Mouse (Mus musculus) MEL (cell line): ENCODE results near the gene Rnd1. TPM values are rescaled to one million over a fixed set of nuclear protein-coding genes. Genes with fewer than 3 reads are reported as not detected.

ENCODE experiments used
- DNase-seq: peaks from one replicate; pipeline ENCODE4 v3.0.0; 2011; ENCODE audit warnings: low read depth, low spot score
- H3K27ac ChIP-seq: 2 replicates; pipeline ENCODE4 v1.5.1; 2012; ENCODE audit warnings: low read depth, mild to moderate bottlenecking, control low read depth, low read length, moderate library complexity; ENCODE audit not compliant: control insufficient read depth
- H3K27me3 ChIP-seq, 2 experiments: fragments of 150-350 bp in 1 of 2; sonication (generic) in 1 of 2; 2 replicates each; pipeline ENCODE4 v1.6.1; 2012; ENCODE audit warnings: low read length in 2 of 2, mild to moderate bottlenecking in 2 of 2, improper control_type of control experiment in 1 of 2, moderate library complexity in 1 of 2; ENCODE audit not compliant: insufficient read depth in 2 of 2, control insufficient read depth in 1 of 2
- H3K36me3 ChIP-seq, 2 experiments: 2 replicates each; pipeline ENCODE4 v1.6.1; 2012 to 2014; ENCODE audit warnings: low read length in 2 of 2, improper control_type of control experiment in 1 of 2, inconsistent platforms in 1 of 2, mild to moderate bottlenecking in 1 of 2; ENCODE audit not compliant: insufficient read depth in 2 of 2, control insufficient read depth in 1 of 2
- H3K4me1 ChIP-seq, 2 experiments: fragments of 150-350 bp in 1 of 2; sonication (generic) in 1 of 2; 2 replicates each; pipeline ENCODE4 v1.6.1; 2012; ENCODE audit warnings: low read length in 2 of 2, improper control_type of control experiment in 1 of 2, mild to moderate bottlenecking in 1 of 2; ENCODE audit not compliant: insufficient read depth in 2 of 2, control insufficient read depth in 1 of 2
- H3K4me3 ChIP-seq, 2 experiments: fragments of 150-350 bp in 1 of 2; sonication (generic) in 1 of 2; 2 replicates each; pipeline ENCODE4 v1.5.1; 2012; ENCODE audit warnings: low read depth in 2 of 2, low read length in 2 of 2, mild to moderate bottlenecking in 2 of 2, moderate library complexity in 2 of 2, control low read depth in 1 of 2, improper control_type of control experiment in 1 of 2; ENCODE audit not compliant: control insufficient read depth in 1 of 2, insufficient read depth in 1 of 2
- H3K79me2 ChIP-seq: 2 replicates; pipeline ENCODE4 v1.6.1; 2012; ENCODE audit warnings: mild to moderate bottlenecking, low read length, moderate library complexity; ENCODE audit not compliant: control insufficient read depth, poor library complexity, insufficient read depth
- H3K9ac ChIP-seq: 2 replicates; pipeline ENCODE4 v1.6.1; 2012; ENCODE audit warnings: low read depth, mild to moderate bottlenecking, control low read depth, low read length, moderate library complexity; ENCODE audit not compliant: control insufficient read depth, poor library complexity, severe bottlenecking
- H3K9me3 ChIP-seq: fragments of 150-350 bp; sonication (generic); replicated peaks from 2 replicates; pipeline ENCODE4 v1.6.1; 2012; ENCODE audit warnings: mild to moderate bottlenecking, low read length, improper control_type of control experiment, moderate library complexity; ENCODE audit not compliant: insufficient read depth
- CHD2 ChIP-seq: IDR thresholded peaks from 2 replicates; pipeline ENCODE4 v1.6.1; 2011; ENCODE audit warnings: low read length, improper control_type of control experiment
- E2F4 ChIP-seq: IDR thresholded peaks from 2 replicates; pipeline ENCODE4 v1.6.1; 2011; ENCODE audit warnings: low read depth, low read length, improper control_type of control experiment, borderline replicate concordance
- ELF1 ChIP-seq: IDR thresholded peaks from 2 replicates; pipeline ENCODE4 v1.6.1; 2014; ENCODE audit warnings: low read depth, mild to moderate bottlenecking, inconsistent platforms, low read length, improper control_type of control experiment, moderate library complexity
- GABPA ChIP-seq: IDR thresholded peaks from 2 replicates; pipeline ENCODE4 v1.6.1; 2012; ENCODE audit warnings: low read depth, mild to moderate bottlenecking, inconsistent platforms, low read length, improper control_type of control experiment, moderate library complexity
- HCFC1 ChIP-seq: IDR thresholded peaks from 2 replicates; pipeline ENCODE4 v1.6.1; 2012; ENCODE audit warnings: low read depth, mild to moderate bottlenecking, inconsistent platforms, low read length, improper control_type of control experiment, moderate library complexity
- MAFK ChIP-seq: IDR thresholded peaks from 2 replicates; pipeline ENCODE4 v1.6.1; 2011; ENCODE audit warnings: low read depth, mild to moderate bottlenecking, low read length, improper control_type of control experiment, borderline replicate concordance
- MAX ChIP-seq: IDR thresholded peaks from 2 replicates; pipeline ENCODE4 v1.6.1; 2011; ENCODE audit warnings: low read length, improper control_type of control experiment
- MAZ ChIP-seq: IDR thresholded peaks from 2 replicates; pipeline ENCODE4 v1.6.1; 2012; ENCODE audit warnings: low read depth, mild to moderate bottlenecking, inconsistent platforms, low read length, improper control_type of control experiment
- MYC ChIP-seq: IDR thresholded peaks from 2 replicates; pipeline ENCODE4 v1.6.1; 2011; ENCODE audit warnings: low read depth, mild to moderate bottlenecking, low read length, improper control_type of control experiment, moderate library complexity
- POLR2A ChIP-seq, 2 experiments: IDR thresholded peaks; 2 replicates each; pipeline ENCODE4 v1.6.1; 2011 to 2012; ENCODE audit warnings: low read length in 2 of 2, mild to moderate bottlenecking in 2 of 2, control low read depth in 1 of 2, improper control_type of control experiment in 1 of 2, low read depth in 1 of 2, moderate library complexity in 1 of 2; ENCODE audit not compliant: control insufficient read depth in 1 of 2, insufficient read depth in 1 of 2, poor library complexity in 1 of 2
- POLR2AphosphoS2 ChIP-seq: IDR thresholded peaks from 2 replicates; pipeline ENCODE4 v1.6.1; 2011; ENCODE audit warnings: low read length, improper control_type of control experiment
- RAD21 ChIP-seq: IDR thresholded peaks from 2 replicates; pipeline ENCODE4 v1.6.1; 2011; ENCODE audit warnings: mild to moderate bottlenecking, low read depth, low read length, improper control_type of control experiment
- RCOR1 ChIP-seq: IDR thresholded peaks from 2 replicates; pipeline ENCODE4 v1.6.1; 2012; ENCODE audit warnings: low read depth, mild to moderate bottlenecking, inconsistent platforms, low read length, improper control_type of control experiment
- SMC3 ChIP-seq: IDR thresholded peaks from 2 replicates; pipeline ENCODE4 v1.6.1; 2011; ENCODE audit warnings: low read depth, low read length, improper control_type of control experiment
- TAL1 ChIP-seq: IDR thresholded peaks from 2 replicates; pipeline ENCODE4 v1.6.1; 2012; ENCODE audit warnings: mild to moderate bottlenecking, inconsistent platforms, low read length, moderate library complexity, mixed read lengths
- TBP ChIP-seq: IDR thresholded peaks from 2 replicates; pipeline ENCODE4 v1.8.0; 2011; ENCODE audit warnings: low read depth, low read length, improper control_type of control experiment
- TCF12 ChIP-seq: IDR thresholded peaks from 2 replicates; pipeline ENCODE4 v1.6.1; 2014; ENCODE audit warnings: low read depth, mild to moderate bottlenecking, inconsistent platforms, low read length, improper control_type of control experiment, moderate library complexity
- UBTF ChIP-seq: IDR thresholded peaks from 2 replicates; pipeline ENCODE4 v1.6.1; 2012; ENCODE audit warnings: low read depth, mild to moderate bottlenecking, inconsistent platforms, low read length, improper control_type of control experiment, moderate library complexity, borderline replicate concordance; ENCODE audit not compliant: insufficient read depth
- USF1 ChIP-seq: IDR thresholded peaks from 2 replicates; pipeline ENCODE4 v1.6.1; 2014; ENCODE audit warnings: low read depth, mild to moderate bottlenecking, inconsistent platforms, low read length, improper control_type of control experiment, moderate library complexity
- ZKSCAN1 ChIP-seq: IDR thresholded peaks from 2 replicates; pipeline ENCODE4 v1.6.1; 2012; ENCODE audit warnings: low read depth, mild to moderate bottlenecking, inconsistent platforms, low read length, improper control_type of control experiment, moderate library complexity
- ZMIZ1 ChIP-seq: IDR thresholded peaks from 2 replicates; pipeline ENCODE4 v1.6.1; 2012; ENCODE audit warnings: low read depth, mild to moderate bottlenecking, inconsistent platforms, low read length, improper control_type of control experiment, moderate library complexity
- ZNF384 ChIP-seq: IDR thresholded peaks from 2 replicates; pipeline ENCODE4 v1.6.1; 2012; ENCODE audit warnings: low read depth, mild to moderate bottlenecking, inconsistent platforms, low read length, improper control_type of control experiment
- polyA plus RNA-seq, 2 experiments: library from polyadenylated mRNA; stranded (reverse) in 1 of 2; unstranded in 1 of 2; fragments of >175 nt in 1 of 2; fragments of >200 nt in 1 of 2; gene quantifications; 2 replicates each; pipeline versions ENCODE4 v1.2.1 to v1.2.4; 2012; ENCODE audit warnings: low replicate concordance in 2 of 2, low read depth in 1 of 2; ENCODE audit not compliant: insufficient read length in 2 of 2, insufficient read depth in 1 of 2, missing spikeins in 1 of 2
- total RNA-seq: library from RNA; depleted of rRNA; stranded (reverse); fragments of 300-350 nt; gene quantifications from 2 replicates; pipeline ENCODE4 v1.2.3, GENCODE M21; 2012

The Rnd1 gene
- total and polyA plus RNA-seq, 3 experiments: 5.5 to 6.0 TPM; not detected in 1

GRCm38 (mm10) chr15:98646737-98647136 lies 30.5 kb downstream of the Rnd1 start:
- Histone ChIP-seq H3K79me2 (no peaks in the 10 kb centered on the region), H3K27ac (no peak overlapping the region), H3K36me3 (peaks cover 0 to 24% of the 10 kb centered on the region in 2 experiments; a peak in 2 of 4 replicates), H3K9me3 (no peaks in the 10 kb centered on the region), H3K9ac (no peak overlapping the region), H3K4me1 (no peaks in the 10 kb centered on the region), H3K27me3 (no peaks in the 10 kb centered on the region), H3K4me3 (no peak overlapping the region)
- TF ChIP-seq ZMIZ1 (no peak), MAFK (no peak), POLR2A (IDR thresholded peaks at IDR 0.05; ENCODE audit: control insufficient read depth in 1 of 2, insufficient read depth in 1 of 2, low read depth in 1 of 2, low read length in 2 of 2, poor library complexity in 1 of 2) (no peak), USF1 (no peak), UBTF (no peak), HCFC1 (no peak), MYC (no peak), MAZ (no peak), ELF1 (no peak), CHD2 (no peak), ZKSCAN1 (no peak), E2F4 (no peak), RCOR1 (no peak), RAD21 (no peak), MAX (no peak), POLR2AphosphoS2 (no peak), SMC3 (no peak), TCF12 (no peak), TAL1 (no peak), TBP (no peak)
- DNase-seq: no peak

GRCm38 (mm10) chr15:98645057-98646026 lies 31.9 kb downstream of the Rnd1 start:
- Histone ChIP-seq H3K79me2 (no peaks in the 10 kb centered on the region), H3K27me3 (no peaks in the 10 kb centered on the region), H3K9me3 (no peaks in the 10 kb centered on the region), H3K27ac (no peak overlapping the region), H3K36me3 (peaks cover 0 to 21% of the 10 kb centered on the region in 2 experiments; a peak in 2 of 4 replicates), H3K4me1 (no peaks in the 10 kb centered on the region), H3K9ac (no peak overlapping the region)
- DNase-seq: no peak
- TF ChIP-seq GABPA (no peak), ZNF384 (peak; percentile 79)
- TF ChIP-seq, all 39 proteins: peak for 1
- H3K4me3 ChIP-seq: no peak overlapping the region
